Mouse (Mus musculus) neural tube, embryonic 14.5 days (tissue): Measurements from ENCODE around the gene Zfp157. TPM values are rescaled to one million over a fixed set of nuclear protein-coding genes. Genes with fewer than 3 reads are reported as not detected.
"Not testable (repeated sequence)": the region's sequence is repeated elsewhere in the genome, so short reads cannot be mapped to it uniquely, and the experiment has no call there.

ENCODE experiments used
- ATAC-seq: fragments of 200-750 bp; cut with Nextera tagmentation; 2 replicates; pipeline ENCODE4 v1.8.0; 2017; ENCODE audit warnings: low read depth, mild to moderate bottlenecking, moderate TSS enrichment, moderate library complexity
- H3K27ac ChIP-seq: fragments of 300-500 bp; sonication (generic); 2 replicates; pipeline ENCODE4 v1.5.1; 2014; ENCODE audit warnings: low read depth, mild to moderate bottlenecking, control low read depth, low read length, moderate library complexity, mixed read lengths
- H3K27me3 ChIP-seq: fragments of 300-500 bp; sonication (generic); 2 replicates; pipeline ENCODE4 v1.6.1; 2014; ENCODE audit warnings: low read length; ENCODE audit not compliant: control insufficient read depth, insufficient read depth
- H3K36me3 ChIP-seq: fragments of 300-500 bp; sonication (generic); 2 replicates; pipeline ENCODE4 v1.6.1; 2014; ENCODE audit warnings: low read length, mixed read lengths; ENCODE audit not compliant: control insufficient read depth, insufficient read depth
- H3K4me1 ChIP-seq: fragments of 300-500 bp; sonication (generic); 2 replicates; pipeline ENCODE4 v1.6.1; 2014; ENCODE audit warnings: low read length; ENCODE audit not compliant: control insufficient read depth, insufficient read depth
- H3K4me2 ChIP-seq: fragments of 300-500 bp; sonication (generic); 2 replicates; pipeline ENCODE4 v1.6.1; 2014; ENCODE audit warnings: mild to moderate bottlenecking, low read depth, low read length, control low read depth
- H3K4me3 ChIP-seq: fragments of 300-500 bp; sonication (generic); 2 replicates; pipeline ENCODE4 v1.5.1; 2014; ENCODE audit warnings: low read depth, low read length, control low read depth, mixed read lengths
- H3K9ac ChIP-seq: fragments of 300-500 bp; sonication (generic); replicated peaks from 2 replicates; pipeline ENCODE4 v1.6.1; 2014; ENCODE audit warnings: low read depth, mild to moderate bottlenecking, control low read depth, low read length, mixed read lengths
- H3K9me3 ChIP-seq: fragments of 300-500 bp; sonication (generic); 2 replicates; pipeline ENCODE4 v1.6.1; 2016; ENCODE audit warnings: low read length; ENCODE audit not compliant: control insufficient read depth
- WGBS: fragments of 180-500 bp; shearing (Covaris S2); extraction: QIAGEN DNeasy Blood & Tissue Kit; methylation state at CpG from one replicate; pipeline ENCODE4 v1.1.7; 2014; 5-methylcytosine and 5-hydroxymethylcytosine counted together
- polyA plus RNA-seq: library from polyadenylated mRNA; unstranded; fragments of >200 nt; fragmentation: Nextera tagmentation; extraction: Ambion mirVana; gene quantifications from 2 replicates; pipeline ENCODE4 v1.2.1, GENCODE M21; 2014

Zfp157 gene
- 82.6 and 87.0 TPM in 2 replicates for polyA plus RNA-seq

DNA sequence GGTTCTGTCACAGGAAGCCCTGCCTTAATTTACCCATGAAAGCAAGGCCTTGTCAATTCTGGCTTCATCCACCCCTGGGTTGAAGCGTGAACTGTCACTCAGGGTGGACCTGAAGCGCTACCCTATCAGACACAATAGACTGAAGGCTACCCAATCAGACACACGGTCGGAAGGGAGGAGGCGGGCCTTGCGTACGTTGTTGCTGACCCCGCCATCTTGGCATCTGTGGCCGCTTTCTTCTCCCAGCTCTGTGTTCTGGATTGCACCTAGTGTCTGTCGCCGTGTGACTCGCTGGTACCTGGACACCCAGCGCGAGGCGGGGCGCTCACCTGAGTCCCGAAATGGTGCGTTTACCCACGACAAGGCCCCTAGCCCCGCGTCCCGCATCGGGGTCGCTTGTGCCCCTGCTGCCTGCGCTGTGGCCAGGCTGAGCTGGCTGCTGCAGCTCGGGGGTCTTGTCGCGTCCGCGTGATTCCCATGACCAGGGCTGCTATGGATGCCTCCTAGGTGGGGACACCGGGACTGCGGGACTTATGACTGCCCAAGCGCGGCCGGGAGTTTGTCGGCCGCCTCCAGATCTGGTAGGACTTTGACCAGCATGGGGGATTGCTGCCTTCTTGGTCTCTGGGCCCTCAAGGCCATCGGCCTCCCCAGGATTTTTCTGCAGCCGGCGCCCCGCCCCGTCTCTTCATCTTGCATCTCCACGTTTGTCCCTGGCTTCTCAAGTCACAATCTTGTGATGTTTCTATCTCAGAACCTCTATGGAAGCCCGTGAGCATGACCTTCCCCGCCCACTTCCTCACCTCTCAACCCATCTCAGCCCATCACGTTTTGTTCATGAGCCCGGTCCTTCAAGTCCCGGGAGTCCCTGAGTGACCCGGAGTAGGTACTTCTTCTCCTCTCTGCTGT lies at the start of gene Zfp157:
Zfp157 (plus strand) TSS at position 183 of the 909 bp plus-strand sequence.
- Histone ChIP-seq H3K9ac (peak within 1 kb of the TSS; percentile 99), H3K36me3 (peaks cover 13% of the 10 kb centered on the region), H3K9me3 (no peaks in the 10 kb centered on the region), H3K27me3 (no peaks in the 10 kb centered on the region), H3K4me1 (peaks cover 25% of the 10 kb centered on the region), H3K4me3 (peak within 1 kb of the TSS; percentile 97), H3K4me2 (peak within 1 kb of the TSS; percentile 94), H3K27ac (peak within 1 kb of the TSS; percentile 94)
- under 1% methylated on average over 49 of the region's 49 CpGs for WGBS
- ATAC-seq: peak; percentile 100

DNA sequence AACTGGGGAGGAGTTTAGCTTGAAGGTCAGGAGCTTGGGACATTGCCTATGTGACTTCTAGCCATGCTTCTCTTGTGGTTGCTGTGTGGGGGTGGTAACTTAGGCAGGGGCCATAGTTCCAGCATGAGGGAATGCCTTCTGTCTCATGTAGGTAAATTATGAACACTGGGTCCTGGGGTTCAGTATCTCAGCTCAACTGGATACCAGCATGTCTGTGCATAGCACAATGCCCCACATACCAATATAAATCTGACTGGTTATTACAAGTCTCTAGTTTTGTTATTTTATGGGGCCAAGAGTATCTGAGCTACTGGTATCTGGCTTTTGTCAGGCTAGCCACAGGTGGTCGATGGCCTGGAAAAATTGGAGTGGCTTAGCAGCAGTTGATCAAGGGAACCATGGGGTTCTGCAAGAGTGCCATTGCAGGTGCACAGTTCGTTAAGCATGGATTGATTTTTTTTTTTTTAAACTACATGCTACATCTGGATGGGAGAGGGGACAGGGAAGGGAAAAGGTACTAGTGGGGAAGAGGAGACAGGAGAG lies 43.4 kb upstream of the Zfp157 start:
- no peak for ATAC-seq
- 70% methylated on average over 2 of the region's 2 CpGs for WGBS
- Histone ChIP-seq H3K36me3 (no peaks in the 10 kb centered on the region), H3K4me2 (no peak overlapping the region), H3K9me3 (no peaks in the 10 kb centered on the region), H3K27me3 (no peaks in the 10 kb centered on the region), H3K27ac (no peak overlapping the region), H3K9ac (no peak overlapping the region), H3K4me1 (no peaks in the 10 kb centered on the region), H3K4me3 (no peak overlapping the region)

- H3K36me3 ChIP-seq, H3K9ac ChIP-seq, ATAC-seq, H3K4me1 ChIP-seq, H3K4me2 ChIP-seq, H3K27ac ChIP-seq, H3K27me3 ChIP-seq, H3K9me3 ChIP-seq, H3K4me3 ChIP-seq: not testable (repeated sequence)
Observed at GRCm38 (mm10) chr5:138400431-138400830, 40.8 kb upstream of the Zfp157 start.

DNA sequence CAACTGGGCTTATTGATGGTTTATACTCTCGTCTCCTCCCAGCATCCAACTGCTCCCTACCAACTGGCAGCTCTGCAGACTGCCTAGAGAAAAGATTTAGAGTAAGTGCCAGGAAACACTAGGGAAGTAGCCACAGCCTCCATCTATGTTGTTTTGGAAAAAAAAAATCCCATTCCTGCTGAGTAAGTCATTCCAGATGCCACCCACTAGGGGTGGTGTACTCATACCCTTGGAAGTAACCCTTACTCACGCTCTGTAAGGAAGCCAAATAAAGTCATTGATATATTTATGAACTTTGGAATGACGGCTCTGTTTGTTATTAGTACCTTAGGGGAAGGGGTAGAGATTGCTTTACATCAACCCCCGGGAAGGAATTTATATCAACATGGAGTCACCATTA lies 17.1 kb downstream of the Zfp157 start:
- ATAC-seq: no peak
- H3K9me3 ChIP-seq: peaks cover 21% of the 10 kb centered on the region
- 95% methylated on average over 4 of the region's 4 CpGs for WGBS

DNA sequence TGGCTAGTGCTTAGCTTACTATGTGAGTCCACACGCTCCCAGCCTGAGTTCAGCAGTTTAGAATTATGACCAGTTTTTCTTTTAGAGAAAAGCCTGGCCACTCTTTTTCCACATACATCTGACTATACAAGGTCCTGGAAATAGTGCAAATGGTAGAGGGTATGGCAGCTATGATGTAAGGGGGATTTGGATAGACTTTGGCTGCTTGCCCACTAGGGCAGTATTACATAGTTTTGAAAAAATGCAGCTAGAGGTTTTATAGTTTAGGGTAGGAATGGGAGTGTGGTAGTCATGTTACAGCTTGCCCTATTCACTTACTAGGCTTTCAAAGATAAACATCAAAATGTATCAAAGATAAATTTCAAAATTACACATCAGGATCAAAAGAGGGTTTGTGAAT lies 17.8 kb downstream of the Zfp157 start:
- WGBS: 100% methylated on average over 1 of the region's 1 CpGs
- ATAC-seq: no peak
- no peak overlapping the region for H3K27ac ChIP-seq

More for the DNA sequence above, 17.1 kb downstream of the Zfp157 start:
- Histone ChIP-seq H3K4me1 (no peaks in the 10 kb centered on the region), H3K27ac (no peak overlapping the region), H3K27me3 (no peaks in the 10 kb centered on the region), H3K4me3 (no peak overlapping the region), H3K4me2 (no peak overlapping the region), H3K36me3 (peaks cover 55% of the 10 kb centered on the region), H3K9ac (no peak overlapping the region)

GRCm38 (mm10) chr5:138473601-138474000 lies 32.3 kb downstream of the Zfp157 start:
- H3K36me3 ChIP-seq: no peaks in the 10 kb centered on the region
- 23% methylated on average over 6 of the region's 6 CpGs for WGBS

More for the DNA sequence above, 17.8 kb downstream of the Zfp157 start:
- H3K4me3 ChIP-seq: no peak overlapping the region
- no peaks in the 10 kb centered on the region for H3K4me1 ChIP-seq
- H3K9me3 ChIP-seq: peaks cover 21% of the 10 kb centered on the region
- H3K9ac ChIP-seq: no peak overlapping the region
- H3K27me3 ChIP-seq: no peaks in the 10 kb centered on the region
- no peak overlapping the region for H3K4me2 ChIP-seq
- peaks cover 49% of the 10 kb centered on the region for H3K36me3 ChIP-seq

GRCm38 (mm10) chr5:138504548-138504947 lies 63.3 kb downstream of the Zfp157 start:
- not testable (repeated sequence) for H3K9me3 ChIP-seq, H3K4me2 ChIP-seq, H3K9ac ChIP-seq, H3K4me3 ChIP-seq, ATAC-seq, H3K36me3 ChIP-seq, H3K27ac ChIP-seq, H3K27me3 ChIP-seq, H3K4me1 ChIP-seq
- 96% methylated on average over 10 of the region's 12 CpGs for WGBS

More at GRCm38 (mm10) chr5:138473601-138474000, 32.3 kb downstream of the Zfp157 start:
- H3K27me3 ChIP-seq: no peaks in the 10 kb centered on the region
- H3K27ac ChIP-seq: no peak overlapping the region
- no peak for ATAC-seq
- no peaks in the 10 kb centered on the region for H3K4me1 ChIP-seq
- H3K4me2 ChIP-seq: no peak overlapping the region
- no peak overlapping the region for H3K9ac ChIP-seq
- H3K9me3 ChIP-seq: no peaks in the 10 kb centered on the region
- no peak overlapping the region for H3K4me3 ChIP-seq
